Mouse (Mus musculus) neural tube, embryonic 12.5 days (tissue): ENCODE measurements around the gene Sox6. TPM values are rescaled to one million over a fixed set of nuclear protein-coding genes. Genes with fewer than 3 reads are reported as not detected.

Experiments
- ATAC-seq: fragments of 200-750 bp; cut with Nextera tagmentation; 2 replicates; pipeline ENCODE4 v1.8.0; 2017; ENCODE audit warnings: low read depth, mild to moderate bottlenecking, moderate TSS enrichment, moderate library complexity; ENCODE audit not compliant: low FRiP score
- H3K27ac ChIP-seq: fragments of 300-500 bp; sonication (generic); 2 replicates; pipeline ENCODE4 v1.5.1; 2016
- H3K27me3 ChIP-seq: fragments of 300-500 bp; sonication (generic); replicated peaks from 2 replicates; pipeline ENCODE4 v1.6.1; 2016; ENCODE audit warnings: mild to moderate bottlenecking
- H3K36me3 ChIP-seq: fragments of 300-500 bp; sonication (generic); 2 replicates; pipeline ENCODE4 v1.6.1; 2016; ENCODE audit warnings: mild to moderate bottlenecking
- H3K4me1 ChIP-seq: fragments of 300-500 bp; sonication (generic); 2 replicates; pipeline ENCODE4 v1.6.1; 2016
- H3K4me2 ChIP-seq: fragments of 300-500 bp; sonication (generic); replicated peaks from 2 replicates; pipeline ENCODE4 v1.6.1; 2016; ENCODE audit warnings: mild to moderate bottlenecking
- H3K4me3 ChIP-seq: fragments of 300-500 bp; sonication (generic); 2 replicates; pipeline ENCODE4 v1.5.1; 2016
- H3K9ac ChIP-seq: fragments of 300-500 bp; sonication (generic); 2 replicates; pipeline ENCODE4 v1.6.1; 2016; ENCODE audit warnings: mild to moderate bottlenecking
- H3K9me3 ChIP-seq: fragments of 300-500 bp; sonication (generic); 2 replicates; pipeline ENCODE4 v1.6.1; 2016; ENCODE audit warnings: mild to moderate bottlenecking
- WGBS: fragments of 180-500 bp; shearing (Covaris S2); methylation state at CpG from one replicate; pipeline ENCODE4 v1.1.7; 2016; 5-methylcytosine and 5-hydroxymethylcytosine counted together
- polyA plus RNA-seq: library from polyadenylated mRNA; unstranded; fragments of >200 nt; fragmentation: Nextera tagmentation; extraction: Ambion mirVana; gene quantifications from 2 replicates; pipeline ENCODE4 v1.2.1, GENCODE M21; 2016

Sox6 gene
- polyA plus RNA-seq, 1 experiment from 2014 or later = 74.2 TPM

GRCm38 (mm10) chr7:115556677-115557076 lies 481.9 kb downstream of the Sox6 start:
- Histone ChIP-seq H3K27me3 (no peaks in the 10 kb centered on the region), H3K36me3 (no peaks in the 10 kb centered on the region), H3K4me3 (no peak overlapping the region), H3K4me2 (no peak overlapping the region), H3K9me3 (no peaks in the 10 kb centered on the region), H3K9ac (no peak overlapping the region), H3K4me1 (peaks cover 5% of the 10 kb centered on the region; the same call in 1 of the 2 replicates), H3K27ac (no peak overlapping the region)
- no peak for ATAC-seq
- WGBS = 86% methylated on average over 3 of the region's 3 CpGs

GRCm38 (mm10) chr7:115550197-115550804 lies 488.3 kb downstream of the Sox6 start:
- H3K9me3 ChIP-seq = no peaks in the 10 kb centered on the region
- no peak for ATAC-seq
- no peak overlapping the region for H3K4me3 ChIP-seq
- no peaks in the 10 kb centered on the region for H3K27me3 ChIP-seq
- 81% methylated on average over 7 of the region's 7 CpGs for whole genome bisulfite sequencing
- H3K36me3 ChIP-seq = no peaks in the 10 kb centered on the region
- no peak overlapping the region for H3K4me2 ChIP-seq
- H3K27ac ChIP-seq = no peak overlapping the region
- no peak overlapping the region for H3K9ac ChIP-seq
- H3K4me1 ChIP-seq = no peaks in the 10 kb centered on the region

DNA sequence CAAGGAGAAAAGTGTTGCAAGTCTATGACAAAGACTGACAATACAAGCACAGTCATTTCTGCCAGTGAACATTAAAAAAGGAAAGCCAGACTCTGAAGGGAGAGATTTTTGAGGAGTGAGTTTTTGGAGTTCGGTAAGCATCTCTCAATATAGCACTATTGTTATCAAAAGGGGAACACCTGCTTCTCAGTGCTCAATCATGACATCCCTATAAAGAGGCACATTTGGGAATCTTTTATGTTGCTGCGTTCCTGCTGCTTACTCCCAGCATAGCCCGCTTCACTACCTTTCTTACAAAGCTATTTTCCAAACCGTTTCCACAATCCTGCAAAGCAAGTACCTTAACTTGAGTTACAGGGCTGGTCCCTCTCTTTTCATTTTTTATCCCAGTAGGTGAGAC lies 488.9 kb downstream of the Sox6 start:
- ATAC-seq = no peak
- no peak overlapping the region for H3K4me2 ChIP-seq
- no peak overlapping the region for H3K4me3 ChIP-seq
- 82% methylated on average over 4 of the region's 4 CpGs for WGBS
- no peaks in the 10 kb centered on the region for H3K9me3 ChIP-seq
- H3K36me3 ChIP-seq = no peaks in the 10 kb centered on the region
- no peak overlapping the region for H3K27ac ChIP-seq
- no peak overlapping the region for H3K9ac ChIP-seq
- H3K27me3 ChIP-seq = no peaks in the 10 kb centered on the region
- H3K4me1 ChIP-seq = no peaks in the 10 kb centered on the region

DNA sequence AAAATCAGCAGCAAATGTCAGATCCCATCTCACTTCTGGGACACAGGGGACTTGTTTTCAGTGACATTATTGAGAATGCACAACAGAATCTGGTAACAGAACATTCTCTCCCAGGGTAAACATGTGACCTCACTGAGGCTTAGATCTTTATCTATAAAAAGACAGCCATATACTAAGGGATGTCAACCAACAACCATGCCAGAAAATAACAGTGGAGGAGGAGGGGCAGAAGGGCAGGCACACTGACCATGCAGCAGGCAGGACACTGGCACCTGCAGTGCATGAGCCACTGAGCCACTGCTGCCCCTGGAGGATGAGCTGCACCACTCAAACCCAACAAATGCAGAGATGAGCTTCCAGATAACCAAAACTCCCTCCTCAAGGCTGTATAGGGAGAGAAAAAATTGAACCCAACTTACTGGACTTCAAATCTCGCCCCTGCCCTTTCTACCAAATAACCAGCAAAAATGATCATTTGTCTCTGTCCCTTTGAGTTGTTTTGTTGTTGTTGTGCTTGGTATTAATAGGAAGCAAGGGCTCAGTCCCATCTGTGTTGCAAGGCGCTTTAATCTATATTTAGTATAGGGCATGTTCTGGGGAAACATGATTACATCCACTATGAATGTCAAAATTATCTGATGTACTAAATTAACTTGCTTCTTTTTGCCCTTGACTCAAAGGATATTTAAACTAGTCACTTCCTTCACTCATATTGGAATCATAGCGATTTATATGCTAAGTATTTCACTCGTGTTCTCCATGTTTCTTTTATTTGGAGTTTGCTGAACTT lies 492.8 kb downstream of the Sox6 start:
- no peaks in the 10 kb centered on the region for H3K9me3 ChIP-seq
- WGBS = 91% methylated on average over 4 of the region's 4 CpGs
- no peak overlapping the region for H3K4me2 ChIP-seq
- no peak overlapping the region for H3K9ac ChIP-seq
- H3K27ac ChIP-seq = no peak overlapping the region
- no peaks in the 10 kb centered on the region for H3K27me3 ChIP-seq
- no peaks in the 10 kb centered on the region for H3K4me1 ChIP-seq
- no peak overlapping the region for H3K4me3 ChIP-seq
- peaks cover 9% of the 10 kb centered on the region; the same call in 1 of the 2 replicates for H3K36me3 ChIP-seq
- ATAC-seq = no peak

DNA sequence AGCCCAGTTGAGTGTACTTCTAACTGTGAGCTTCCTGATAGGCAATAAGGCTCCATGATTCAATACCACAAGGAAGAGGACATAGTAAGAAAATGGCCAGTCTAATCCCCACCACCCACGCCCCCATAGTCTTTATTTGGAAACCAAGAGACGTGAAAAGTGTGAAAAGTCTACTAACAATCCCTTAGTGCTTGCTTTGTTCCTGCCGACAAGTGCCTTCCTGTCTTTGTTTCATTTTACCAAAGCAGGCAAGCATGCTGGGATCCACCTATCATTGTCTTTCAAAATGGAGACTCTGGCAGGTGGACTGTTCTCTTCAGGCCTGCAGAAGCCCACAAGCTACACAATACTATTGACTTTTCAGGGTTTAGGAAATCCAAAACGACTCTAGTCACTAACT lies 495.0 kb downstream of the Sox6 start:
- no peaks in the 10 kb centered on the region for H3K9me3 ChIP-seq
- H3K27me3 ChIP-seq = no peaks in the 10 kb centered on the region
- H3K4me1 ChIP-seq = no peaks in the 10 kb centered on the region
- no peak overlapping the region for H3K9ac ChIP-seq
- 56% methylated on average over 4 of the region's 4 CpGs for WGBS
- no peak for ATAC-seq
- H3K36me3 ChIP-seq = peaks cover 11% of the 10 kb centered on the region
- no peak overlapping the region for H3K4me3 ChIP-seq
- no peak overlapping the region for H3K4me2 ChIP-seq
- no peak overlapping the region for H3K27ac ChIP-seq

- Histone ChIP-seq H3K9ac (no peak overlapping the region), H3K27ac (no peak overlapping the region), H3K4me2 (no peak overlapping the region), H3K9me3 (no peaks in the 10 kb centered on the region), H3K4me3 (no peak overlapping the region), H3K36me3 (peaks cover 11% of the 10 kb centered on the region), H3K27me3 (no peaks in the 10 kb centered on the region), H3K4me1 (0 out of 2 replicates have a peak, but pooled peaks cover 8% of the 10 kb centered on the region)
- 67% methylated on average over 2 of the region's 2 CpGs for WGBS
- ATAC-seq = no peak
These were observed 498.3 kb downstream of the Sox6 start for GRCm38 (mm10) chr7:115540261-115540660.

- WGBS = 77% methylated on average over 9 of the region's 9 CpGs
- Histone ChIP-seq H3K27me3 (no peaks in the 10 kb centered on the region), H3K27ac (no peak overlapping the region), H3K36me3 (peaks cover 11% of the 10 kb centered on the region), H3K4me2 (no peak overlapping the region), H3K4me1 (0 out of 2 replicates have a peak, but pooled peaks cover 8% of the 10 kb centered on the region), H3K4me3 (no peak overlapping the region), H3K9me3 (no peaks in the 10 kb centered on the region), H3K9ac (no peak overlapping the region)
- no peak for ATAC-seq
These were observed 499.6 kb downstream of the Sox6 start for GRCm38 (mm10) chr7:115539003-115539402.

DNA sequence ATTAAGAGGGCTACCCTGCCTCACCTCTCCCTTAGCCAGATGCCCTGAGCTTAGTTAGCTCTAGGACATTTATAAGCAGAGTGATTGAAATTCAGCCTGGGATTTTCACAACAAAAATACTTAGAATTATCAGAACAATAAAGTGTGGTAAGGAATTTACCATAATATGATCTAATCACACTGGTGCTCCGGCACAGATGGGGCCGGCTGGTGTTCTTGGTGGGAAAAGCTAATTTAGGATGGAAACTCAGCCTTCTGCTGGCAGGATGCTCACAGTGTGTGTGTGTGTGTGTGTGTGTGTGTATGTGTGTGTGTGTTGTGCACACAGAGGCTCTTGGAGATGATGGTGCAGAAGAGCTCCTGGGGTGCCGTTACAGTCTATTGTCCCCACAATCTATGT lies 501.0 kb downstream of the Sox6 start:
- H3K4me1 ChIP-seq = 0 out of 2 replicates have a peak, but pooled peaks cover 8% of the 10 kb centered on the region
- no peak overlapping the region for H3K4me2 ChIP-seq
- no peaks in the 10 kb centered on the region for H3K9me3 ChIP-seq
- no peak for ATAC-seq
- H3K9ac ChIP-seq = no peak overlapping the region
- WGBS = 86% methylated on average over 3 of the region's 3 CpGs
- H3K27ac ChIP-seq = no peak overlapping the region
- H3K4me3 ChIP-seq = no peak overlapping the region
- H3K36me3 ChIP-seq = peaks cover 11% of the 10 kb centered on the region
- no peaks in the 10 kb centered on the region for H3K27me3 ChIP-seq

GRCm38 (mm10) chr7:115536521-115536920 lies 502.1 kb downstream of the Sox6 start:
- Histone ChIP-seq H3K4me2 (no peak overlapping the region), H3K27ac (no peak overlapping the region), H3K9ac (no peak overlapping the region), H3K4me3 (no peak overlapping the region), H3K9me3 (no peaks in the 10 kb centered on the region), H3K27me3 (no peaks in the 10 kb centered on the region), H3K36me3 (peaks cover 7% of the 10 kb centered on the region), H3K4me1 (0 out of 2 replicates have a peak, but pooled peaks cover 8% of the 10 kb centered on the region)
- no peak for ATAC-seq
- 75% methylated on average over 3 of the region's 3 CpGs for WGBS

GRCm38 (mm10) chr7:115531875-115532274 lies 506.7 kb downstream of the Sox6 start:
- WGBS = 73% methylated on average over 1 of the region's 1 CpGs
- ATAC-seq = no peak
- 0 out of 2 replicates have a peak, but pooled peaks cover 8% of the 10 kb centered on the region for H3K4me1 ChIP-seq
- no peaks in the 10 kb centered on the region for H3K36me3 ChIP-seq
- H3K9me3 ChIP-seq = no peaks in the 10 kb centered on the region
- no peak overlapping the region for H3K27ac ChIP-seq
- H3K9ac ChIP-seq = no peak overlapping the region
- no peak overlapping the region for H3K4me2 ChIP-seq
- no peak overlapping the region for H3K4me3 ChIP-seq
- H3K27me3 ChIP-seq = no peaks in the 10 kb centered on the region

GRCm38 (mm10) chr7:115531217-115531616 lies 507.4 kb downstream of the Sox6 start:
- H3K9ac ChIP-seq = no peak overlapping the region
- no peak overlapping the region for H3K4me3 ChIP-seq
- no peak for ATAC-seq
- H3K27ac ChIP-seq = no peak overlapping the region
- H3K36me3 ChIP-seq = no peaks in the 10 kb centered on the region
- H3K4me1 ChIP-seq = 0 out of 2 replicates have a peak, but pooled peaks cover 4% of the 10 kb centered on the region
- no peak overlapping the region for H3K4me2 ChIP-seq
- H3K9me3 ChIP-seq = no peaks in the 10 kb centered on the region
- no peaks in the 10 kb centered on the region for H3K27me3 ChIP-seq
- 71% methylated on average over 2 of the region's 2 CpGs for WGBS

DNA sequence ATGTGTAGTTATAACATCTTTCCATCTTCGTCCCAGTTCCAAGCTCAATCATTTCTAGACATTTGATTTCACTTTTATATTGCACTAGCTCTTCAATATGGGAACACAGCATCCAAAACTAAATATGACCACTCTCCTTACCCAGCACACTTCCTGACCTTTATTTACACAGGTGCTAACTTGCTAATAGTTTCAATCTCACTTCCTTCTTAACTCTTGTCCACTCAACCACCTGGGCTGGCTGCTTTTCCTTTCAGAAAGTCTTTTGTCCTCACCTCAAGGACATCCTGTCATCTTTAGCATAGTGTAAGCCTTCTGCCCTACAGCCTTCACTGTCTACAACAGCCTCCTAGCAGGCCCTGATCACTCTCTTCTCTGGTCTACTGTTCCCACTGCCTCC lies 520.9 kb downstream of the Sox6 start:
- WGBS = 91% methylated on average over 1 of the region's 1 CpGs
- Histone ChIP-seq H3K27me3 (no peaks in the 10 kb centered on the region), H3K27ac (no peak overlapping the region), H3K9ac (no peak overlapping the region), H3K4me3 (no peak overlapping the region), H3K36me3 (no peaks in the 10 kb centered on the region), H3K4me2 (no peak overlapping the region), H3K4me1 (peaks cover 11% of the 10 kb centered on the region), H3K9me3 (no peaks in the 10 kb centered on the region)
- no peak for ATAC-seq
